Mouse (Mus musculus) common myeloid progenitor, adult 5-6 weeks (primary cell): ENCODE results near the gene Vmn2r5. TPM values are rescaled to one million over a fixed set of nuclear protein-coding genes. Genes with fewer than 3 reads are reported as not detected.
"Not testable (repeated sequence)": the region's sequence is repeated elsewhere in the genome, so short reads cannot be mapped to it uniquely, and the experiment has no call there.

Source experiments
- ATAC-seq: replicated peaks from 2 replicates; pipeline ENCODE4 v1.8.0; 2016; ENCODE audit warnings: low read depth, mild to moderate bottlenecking, moderate TSS enrichment, inconsistent platforms; ENCODE audit not compliant: poor library complexity, severe bottlenecking
- total RNA-seq: library from RNA; stranded (forward); fragments of 200-1000, 187-1606 nt; gene quantifications from 2 replicates; pipeline ENCODE4 v1.2.3, GENCODE M21; 2017

Gene Vmn2r5
- total RNA-seq = not detected in 2 replicates

DNA sequence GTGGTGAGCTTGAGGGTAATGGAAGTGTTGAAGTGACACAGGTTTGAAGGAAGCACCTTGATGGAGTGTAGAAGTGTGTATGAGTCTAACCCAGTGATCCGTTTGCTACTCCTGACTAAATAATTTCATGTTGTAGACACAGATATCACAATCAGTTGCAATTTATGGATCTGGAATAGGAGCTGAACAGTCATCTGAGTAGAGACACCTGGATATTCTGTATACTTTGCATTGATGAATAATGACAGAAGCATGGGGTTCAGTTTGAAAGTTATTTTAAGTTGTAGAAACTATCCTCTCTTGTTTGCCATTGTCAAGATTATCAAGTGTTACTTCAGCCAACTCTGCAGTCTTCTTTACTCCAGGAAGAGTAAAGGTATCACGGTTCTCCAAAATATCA is at the start of gene Vmn2r5:
Gene Vmn2r5, minus strand, starts transcription at position 101 of the 400 bp plus-strand sequence.
- not testable (repeated sequence) for ATAC-seq

DNA sequence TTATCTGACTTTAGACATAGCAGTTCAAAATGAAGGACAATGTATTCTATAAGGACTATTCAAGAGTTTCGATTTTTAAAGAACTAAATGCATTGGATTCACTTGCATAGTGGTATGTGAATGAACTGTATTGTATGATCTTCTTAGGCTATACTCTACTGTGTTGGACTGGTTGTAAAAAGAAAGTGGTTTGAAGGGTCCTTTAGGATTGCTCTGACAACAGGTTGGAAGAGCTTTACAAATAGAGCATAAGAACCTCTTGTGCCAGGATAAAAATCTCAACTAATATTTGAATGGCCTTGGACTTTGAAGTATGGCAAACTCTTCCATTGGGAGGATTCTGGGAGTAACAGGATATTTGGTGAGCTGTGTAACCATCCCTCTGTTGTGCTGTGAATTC is 13.9 kb upstream of the Vmn2r5 start:
- ATAC-seq = not testable (repeated sequence)

Other genes starting within 250 kb of the Vmn2r5 start
- not detected in 2 replicates for gene Vmn2r3, start 220.1 kb downstream of the Vmn2r5 start, total RNA-seq
- gene Vmn2r4, start 94.5 kb downstream of the Vmn2r5 start, total RNA-seq = not detected in 2 replicates
- gene Vmn2r6, start 56.0 kb upstream of the Vmn2r5 start, total RNA-seq = not detected in 2 replicates